In the genomic region with DNA sequence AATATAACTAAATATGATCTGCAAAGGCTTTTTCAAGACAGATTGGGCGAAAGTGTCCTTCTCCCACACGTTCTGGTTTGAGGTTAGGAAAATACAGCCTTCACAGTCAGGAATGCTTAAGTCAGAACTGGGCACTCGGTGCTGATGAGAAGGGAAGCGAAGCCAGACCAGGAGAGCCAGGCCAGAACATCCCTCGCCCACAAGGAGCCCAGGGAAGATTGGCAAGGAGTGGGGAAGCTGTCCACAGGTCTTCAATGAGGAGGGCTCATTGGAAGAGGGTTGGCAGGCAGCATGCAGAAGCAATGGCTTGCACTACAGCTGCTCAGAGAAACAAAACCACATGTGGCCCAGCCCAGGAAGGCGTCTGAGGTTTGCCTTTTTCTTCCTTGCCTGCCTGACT, we compare ENCODE assay signal across 16 mouse cellular contexts.
DNase-seq lines count a peak whose midpoint lies in the region; ATAC-seq lines count a peak whose summit lies in the region.
"Had no signal": no experiment of that assay in that cellular context is flagged by ENCODE, and none has a peak within 500 bp of the region (broad histone marks: within the 10 kb centered on the region; RNA-seq: fewer than 3 reads in every experiment).

No protein-coding gene starts in this region.

- H3K9me3 ChIP-seq in embryonic facial prominence, embryonic 14.5 days (ENCODE audit: control insufficient read depth, low read length) = no peaks in the 10 kb centered on the region
- H3K9me3 ChIP-seq in embryonic facial prominence, embryonic 10.5 days = no peaks in the 10 kb centered on the region
- H3K9me3 ChIP-seq in heart, embryonic 15.5 days (replicated peaks) = no peaks in the 10 kb centered on the region
- H3K9me3 ChIP-seq: forebrain, embryonic 13.5 days; lung, embryonic 15.5 days had no signal

- no peak overlapping the region for H3K4me3 ChIP-seq in embryonic facial prominence, embryonic 14.5 days (ENCODE audit: low read depth, low read length)
- H3K4me3 ChIP-seq in embryonic facial prominence, embryonic 10.5 days = no peak overlapping the region
- no peak overlapping the region for H3K4me3 ChIP-seq in heart, embryonic 15.5 days
- H3K4me3 ChIP-seq: forebrain, embryonic 13.5 days; lung, embryonic 15.5 days had no signal

- H3K27ac ChIP-seq in embryonic facial prominence, embryonic 14.5 days (replicated peaks; ENCODE audit: low read depth, low read length) = no peak overlapping the region
- no peak overlapping the region for H3K27ac ChIP-seq in embryonic facial prominence, embryonic 10.5 days (replicated peaks)
- H3K27ac ChIP-seq in heart, embryonic 15.5 days = no peak overlapping the region
- H3K27ac ChIP-seq: forebrain, embryonic 13.5 days; lung, embryonic 15.5 days had no signal

- intact Hi-C loops in heart, postnatal 25 days (cut with DNase I) = no loop called here

- ATAC-seq in embryonic facial prominence, embryonic 14.5 days (ENCODE audit: low read depth) = peak; percentile 71; the same call in 1 of the 2 replicates
- ATAC-seq in heart, embryonic 15.5 days (replicated peaks; ENCODE audit: insufficient number of reproducible peaks, insufficient read depth, low FRiP score, low read depth) = no peak
- ATAC-seq: forebrain, embryonic 13.5 days had no signal

- peak overlapping the region; percentile 29; the same call in 1 of the 2 replicates for H3K4me2 ChIP-seq in embryonic facial prominence, embryonic 14.5 days (ENCODE audit: low read depth, low read length)
- peak overlapping the region; percentile 29 for H3K4me2 ChIP-seq in heart, embryonic 15.5 days
- H3K4me2 ChIP-seq: forebrain, embryonic 13.5 days; liver, embryonic 11.5 days; lung, embryonic 15.5 days had no signal

- peak; percentile 71 for DNase-seq in embryonic facial prominence, embryonic 14.5 days (ENCODE audit: low spot score)
- no peak for DNase-seq in embryonic facial prominence, embryonic 10.5 days (ENCODE audit: low spot score)
- DNase-seq in heart, postnatal 25 days (ENCODE audit: low spot score) = no peak
- DNase-seq in retina, embryonic 14.5 days (ENCODE audit: low spot score) = peak; percentile 4
- DNase-seq in retina, postnatal 1 day = no peak
- no peak for DNase-seq in left cerebral cortex, adult 11 months (ENCODE audit: low spot score)
- no peak for DNase-seq in layer of hippocampus, adult 8-10 months (ENCODE audit: low spot score in 2 of 2)
- DNase-seq: adrenal gland, adult 8-10 months; cerebellum, adult 8-10 months; kidney, adult 11 months; kidney, postnatal 36 days; layer of hippocampus, postnatal 36 days had no signal

- H3K36me3 ChIP-seq in embryonic facial prominence, embryonic 14.5 days (ENCODE audit: control insufficient read depth, insufficient read depth, low read length) = no peaks in the 10 kb centered on the region
- H3K36me3 ChIP-seq in embryonic facial prominence, embryonic 10.5 days (replicated peaks) = no peaks in the 10 kb centered on the region
- H3K36me3 ChIP-seq in heart, embryonic 15.5 days = no peaks in the 10 kb centered on the region
- H3K36me3 ChIP-seq: lung, embryonic 15.5 days had no signal

- peaks cover 8% of the 10 kb centered on the region for H3K4me1 ChIP-seq in embryonic facial prominence, embryonic 14.5 days (ENCODE audit: control insufficient read depth, insufficient read depth, low read length)
- peaks cover 11% of the 10 kb centered on the region for H3K4me1 ChIP-seq in embryonic facial prominence, embryonic 10.5 days
- H3K4me1 ChIP-seq in heart, embryonic 15.5 days (replicated peaks) = peaks cover 9% of the 10 kb centered on the region
- H3K4me1 ChIP-seq: lung, embryonic 15.5 days had no signal

- no peak overlapping the region for H3K9ac ChIP-seq in embryonic facial prominence, embryonic 14.5 days (ENCODE audit: low read depth, low read length)
- H3K9ac ChIP-seq in heart, embryonic 15.5 days = no peak overlapping the region
- H3K9ac ChIP-seq: forebrain, embryonic 13.5 days; lung, embryonic 15.5 days had no signal

- WGBS in embryonic facial prominence, embryonic 14.5 days = 35% methylated on average over 6 of the region's 6 CpGs
- WGBS in embryonic facial prominence, embryonic 10.5 days = 61% methylated on average over 6 of the region's 6 CpGs
- WGBS in heart, embryonic 15.5 days = 43% methylated on average over 6 of the region's 6 CpGs

- no peaks in the 10 kb centered on the region for H3K27me3 ChIP-seq in embryonic facial prominence, embryonic 14.5 days (replicated peaks; ENCODE audit: control insufficient read depth, insufficient read depth, low read length)
- no peaks in the 10 kb centered on the region for H3K27me3 ChIP-seq in embryonic facial prominence, embryonic 10.5 days (replicated peaks; ENCODE audit: low read depth, poor library complexity, severe bottlenecking)
- H3K27me3 ChIP-seq in heart, embryonic 15.5 days = no peaks in the 10 kb centered on the region
- H3K27me3 ChIP-seq: forebrain, embryonic 13.5 days; lung, embryonic 15.5 days had no signal

Comparison
In these comparisons a context has a peak if more than half of its experiments do, and no peak if none do; other contexts are left out.
1. DNase-seq: peak in embryonic facial prominence, embryonic 14.5 days (single experiment) and retina, embryonic 14.5 days (single experiment); none in embryonic facial prominence, embryonic 10.5 days (single experiment), heart, postnatal 25 days (single experiment), retina, postnatal 1 day (single experiment), left cerebral cortex, adult 11 months (single experiment) and layer of hippocampus, adult 8-10 months (0 of 2).